Mouse (Mus musculus) gastrocnemius, postnatal 4 days (tissue): ENCODE results near the gene Bloc1s3. TPM values are rescaled to one million over a fixed set of nuclear protein-coding genes. Genes with fewer than 3 reads are reported as not detected.

Experiments used
- DNase-seq, 2 experiments: peaks; one replicate each; pipeline ENCODE4 v3.0.0; 2021 to 2022; ENCODE audit warnings: low spot score in 2 of 2, mixed read lengths in 2 of 2
- long read RNA-seq, 2 experiments: library from polyadenylated mRNA; stranded (forward); transcript quantifications; one replicate each; pipeline ENCODE4 v2.0.0; 2021
- total RNA-seq, 2 experiments: library from RNA; stranded (reverse); gene quantifications; 2 replicates each; pipeline ENCODE4 v1.2.3; 2021

Bloc1s3 gene
- total RNA-seq = 1 to 10 TPM; 1.9 to 2.3 TPM
- long read RNA-seq, experiment 1, partial matches to known transcripts = 0 of 1 reads
- long read RNA-seq, experiment 1, other reads (novel, unspliced or antisense) = 0 of 1 reads
- long read RNA-seq, experiment 2, partial matches to known transcripts = 0 of 5 reads
- long read RNA-seq, experiment 2, other reads (novel, unspliced or antisense) = 1 of 5 reads

- DNase-seq = peak; percentile 77 to 91
Observed at GRCm38 (mm10) chr7:19508150-19508923, at the start of gene Bloc1s3, which contains the start of gene Trappc6a. Gene Bloc1s3, minus strand, starts transcription at chr7:19508367. Gene Trappc6a, plus strand, starts transcription at chr7:19508395.

- DNase-seq = no peak
Observed at GRCm38 (mm10) chr7:19557086-19557485, 48.9 kb upstream of the Bloc1s3 start.

DNA sequence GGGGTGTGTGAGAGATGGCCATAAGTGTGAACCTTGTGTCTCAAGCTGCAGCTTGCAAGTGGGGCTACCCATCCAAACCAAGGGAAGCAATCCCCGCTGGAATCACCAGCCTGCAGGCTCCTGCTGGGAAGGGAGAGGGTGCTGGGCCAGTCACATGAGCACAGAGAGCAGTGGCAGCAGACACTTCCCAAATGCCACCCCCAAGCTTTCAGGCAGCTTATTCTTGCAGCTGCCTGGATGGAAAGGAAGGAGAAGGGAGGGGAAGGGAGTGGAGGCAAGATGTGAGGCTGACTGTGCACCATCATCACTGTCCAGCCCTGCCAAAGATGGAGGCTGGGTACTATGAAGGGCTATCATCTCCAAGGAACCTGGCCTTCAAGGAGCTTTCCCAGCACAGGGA, 46.0 kb upstream of the Bloc1s3 start:
- no peak for DNase-seq

DNA sequence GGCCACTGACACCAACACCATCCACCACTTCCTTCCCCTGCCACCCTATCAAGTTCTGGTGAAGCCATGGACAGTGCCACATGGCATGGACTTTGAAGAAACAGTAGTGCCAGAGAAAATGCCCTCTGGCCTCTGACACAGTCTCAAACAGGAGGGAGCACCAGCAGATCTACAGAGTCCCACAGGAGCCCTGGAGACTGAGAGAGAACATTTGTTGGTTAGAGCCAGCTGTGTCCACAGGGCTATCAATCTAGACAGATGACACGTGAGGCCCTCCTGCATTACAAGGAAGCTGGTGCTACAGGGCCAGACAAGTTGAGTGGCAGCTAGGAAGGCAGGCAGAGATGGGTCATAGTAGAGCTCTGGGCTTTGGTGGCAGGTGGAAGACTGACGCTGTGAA, 44.3 kb upstream of the Bloc1s3 start:
- DNase-seq = no peak

- DNase-seq = no peak
Observed at GRCm38 (mm10) chr7:19551634-19552033, 43.5 kb upstream of the Bloc1s3 start.

DNA sequence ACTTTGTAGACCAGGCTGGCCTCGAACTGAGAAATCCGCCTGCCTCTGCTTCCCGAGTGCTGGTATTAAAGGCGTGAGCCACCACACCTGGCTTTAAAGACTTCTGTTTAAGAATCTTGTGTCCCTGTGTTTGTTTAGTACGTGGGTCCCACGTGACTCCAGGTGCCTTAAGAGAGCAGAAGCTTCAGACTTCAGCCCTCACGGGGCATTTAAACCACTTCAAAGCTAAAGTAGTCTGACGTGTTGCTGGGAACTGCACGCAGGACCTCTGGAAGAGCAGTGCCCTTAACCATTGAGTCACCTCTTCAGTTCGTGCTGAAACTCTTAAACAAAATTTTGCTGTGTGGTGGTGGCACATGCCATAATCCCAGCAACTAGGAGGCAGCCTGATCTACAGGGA, 41.2 kb upstream of the Bloc1s3 start:
- DNase-seq = no peak

- no peak for DNase-seq
Observed at GRCm38 (mm10) chr7:19547344-19547969, 39.3 kb upstream of the Bloc1s3 start.

GRCm38 (mm10) chr7:19546007-19546406, 37.8 kb upstream of the Bloc1s3 start:
- no peak for DNase-seq

DNA sequence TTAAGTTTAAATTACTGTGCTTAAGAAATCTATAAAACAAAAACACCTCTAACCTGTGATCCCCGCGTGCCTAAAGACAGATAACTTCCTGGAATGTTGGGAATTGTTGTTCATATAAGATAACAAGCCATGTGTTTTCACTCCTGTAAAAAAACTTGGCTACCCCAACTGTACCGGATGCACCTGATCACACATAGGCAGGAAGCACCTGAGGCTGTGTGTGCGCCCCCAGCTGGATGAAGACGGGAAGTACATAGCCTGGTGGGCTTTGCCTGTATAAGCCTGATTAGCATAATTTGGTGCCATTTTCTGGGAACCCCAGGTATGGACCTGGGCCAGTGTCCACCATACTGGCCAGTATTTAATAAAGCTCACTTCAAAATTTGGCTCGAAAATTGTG, 35.4 kb upstream of the Bloc1s3 start:
- DNase-seq = no peak

DNA sequence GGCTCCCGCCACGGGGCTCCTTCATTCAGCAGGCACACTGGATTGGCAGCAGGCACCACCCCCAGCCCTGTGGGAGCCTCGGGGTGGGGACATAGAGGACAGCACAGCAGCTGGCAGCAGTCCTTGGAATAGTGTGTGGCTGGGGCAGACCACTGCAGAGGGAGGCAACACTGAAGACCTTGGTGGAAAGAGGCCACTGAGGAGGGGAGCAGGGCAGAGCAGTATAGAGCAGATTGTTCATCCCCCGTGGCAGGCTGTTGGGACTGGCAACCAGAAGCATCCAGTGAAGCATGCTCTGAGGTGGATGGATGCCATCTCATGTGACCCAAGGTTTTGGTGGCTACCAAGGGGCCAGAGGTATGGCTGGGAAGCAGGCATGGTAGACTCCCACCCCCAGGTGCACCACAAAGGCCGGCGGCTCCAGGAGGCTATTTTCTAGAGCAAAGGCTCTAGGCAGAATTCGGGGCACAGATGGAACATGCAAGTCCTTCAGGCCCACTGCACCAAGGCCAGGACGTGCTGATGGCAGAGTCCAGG, 34.1 kb upstream of the Bloc1s3 start:
- DNase-seq = no peak

DNA sequence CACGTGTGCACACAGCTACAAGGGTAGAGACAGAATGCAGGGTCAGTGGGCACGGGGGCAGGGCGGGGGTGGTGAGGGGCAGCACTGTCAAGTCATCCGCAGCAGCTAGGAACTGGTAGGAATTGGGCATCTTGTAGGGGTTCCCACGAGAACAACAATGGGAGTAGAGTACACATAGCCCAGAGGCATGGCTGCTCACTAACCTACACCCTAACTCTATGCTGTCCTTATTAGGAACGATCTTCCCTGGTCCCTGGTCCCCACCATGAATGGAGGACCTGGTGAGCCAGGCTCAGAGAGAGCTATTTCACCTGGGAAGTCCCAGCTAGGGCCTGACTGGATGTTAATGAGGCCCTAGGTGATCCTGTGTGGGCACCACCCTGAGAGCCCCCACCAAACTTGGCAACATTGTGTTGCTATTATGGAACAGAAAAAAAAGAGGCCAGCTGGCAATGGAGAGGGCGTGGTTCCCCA, 33.6 kb upstream of the Bloc1s3 start:
- no peak for DNase-seq

GRCm38 (mm10) chr7:19540771-19541566, 32.8 kb upstream of the Bloc1s3 start:
- DNase-seq = no peak

DNA sequence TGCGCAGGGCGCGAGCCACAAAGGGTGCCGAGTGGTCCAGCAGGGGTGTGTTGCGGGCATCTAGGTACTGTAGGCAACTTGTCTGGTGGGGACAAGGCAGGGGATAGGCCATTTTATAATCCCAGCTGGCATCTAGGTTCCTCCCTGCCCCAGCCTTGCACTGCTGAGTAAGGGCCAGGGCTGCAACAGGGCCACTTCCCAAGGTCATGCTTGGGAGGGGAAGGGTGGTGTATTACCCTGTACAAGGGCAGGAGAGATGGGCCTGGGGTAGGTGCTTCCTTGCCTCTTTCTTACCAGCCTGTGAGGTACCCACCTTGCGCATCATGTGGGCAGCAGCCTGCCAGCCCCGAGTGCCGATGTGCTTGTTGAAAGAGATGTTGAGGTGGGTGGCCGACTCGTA, 26.5 kb upstream of the Bloc1s3 start:
- DNase-seq = no peak

GRCm38 (mm10) chr7:19532240-19532639, 24.1 kb upstream of the Bloc1s3 start:
- DNase-seq = no peak

DNA sequence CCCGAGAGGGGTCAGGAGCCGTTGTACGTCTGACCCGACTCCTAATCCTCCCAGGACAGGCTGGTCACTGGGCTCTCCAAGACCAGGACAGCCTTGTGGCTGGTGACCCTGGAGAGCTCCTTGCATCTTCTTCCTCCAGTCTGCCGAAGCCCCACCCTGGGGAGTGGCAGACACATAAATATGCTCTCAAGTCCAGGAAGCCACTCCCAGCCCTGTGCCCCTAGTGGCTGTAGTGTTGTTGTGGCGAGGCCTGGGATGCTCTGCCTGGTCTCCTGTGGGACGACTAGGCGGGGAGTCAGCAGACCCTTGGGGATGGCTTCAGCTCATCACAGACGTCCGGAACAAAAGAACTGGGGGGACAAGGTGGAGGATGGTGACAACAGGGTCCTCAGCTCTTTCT, 22.9 kb upstream of the Bloc1s3 start:
- DNase-seq = no peak

DNA sequence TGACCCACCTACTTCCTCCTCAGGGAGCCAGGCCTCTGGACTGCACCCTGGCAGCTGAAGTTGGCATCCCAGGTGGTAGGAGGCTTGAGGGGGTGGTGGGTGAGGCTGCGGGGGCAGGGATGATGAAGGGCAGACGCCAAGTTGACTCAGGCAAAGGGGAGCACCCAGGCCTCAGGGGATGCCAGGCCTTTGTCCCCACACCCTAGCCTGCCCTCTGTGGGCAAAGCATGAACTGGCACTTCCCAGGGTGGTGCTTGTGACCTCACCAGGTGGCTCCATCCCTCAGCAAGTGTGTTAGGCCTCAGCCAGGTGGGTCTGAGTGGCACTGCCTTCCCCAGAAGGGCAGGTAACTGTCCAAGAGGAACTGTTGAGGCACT, 16.9 kb upstream of the Bloc1s3 start:
- DNase-seq = no peak

DNA sequence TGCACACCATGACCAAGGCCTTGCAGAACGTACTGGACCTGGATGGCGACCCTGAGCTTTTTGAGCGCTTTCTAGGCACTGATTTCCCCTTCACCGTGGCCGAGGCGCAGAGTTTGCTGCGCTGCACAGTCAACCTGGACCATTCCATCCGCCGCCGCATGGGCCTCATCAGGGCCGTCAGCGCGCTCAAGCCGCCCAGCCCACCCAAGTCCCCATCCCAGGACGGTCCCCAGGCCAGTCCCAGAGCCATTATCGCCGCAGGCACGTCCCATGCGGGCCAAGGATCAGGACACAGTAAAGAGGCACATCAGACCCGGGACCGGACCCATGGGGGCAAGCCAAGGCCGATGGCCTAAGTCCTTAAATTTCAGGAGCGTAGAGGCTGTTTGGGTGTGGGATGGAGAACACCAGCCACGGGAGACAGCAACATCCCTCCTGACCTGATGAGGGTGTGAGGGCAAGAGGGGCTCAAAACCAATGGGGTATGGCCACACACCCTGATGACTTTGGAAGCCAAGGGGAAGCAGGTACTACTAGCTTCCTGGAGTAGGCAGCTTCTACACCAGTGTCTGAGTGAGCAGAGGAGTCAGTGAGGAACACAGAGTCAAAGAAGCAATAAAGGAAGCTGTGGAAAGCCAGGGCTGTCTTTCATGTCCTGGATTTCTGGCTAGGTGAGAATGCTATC, 16.4 kb upstream of the Bloc1s3 start:
- DNase-seq = no peak

DNA sequence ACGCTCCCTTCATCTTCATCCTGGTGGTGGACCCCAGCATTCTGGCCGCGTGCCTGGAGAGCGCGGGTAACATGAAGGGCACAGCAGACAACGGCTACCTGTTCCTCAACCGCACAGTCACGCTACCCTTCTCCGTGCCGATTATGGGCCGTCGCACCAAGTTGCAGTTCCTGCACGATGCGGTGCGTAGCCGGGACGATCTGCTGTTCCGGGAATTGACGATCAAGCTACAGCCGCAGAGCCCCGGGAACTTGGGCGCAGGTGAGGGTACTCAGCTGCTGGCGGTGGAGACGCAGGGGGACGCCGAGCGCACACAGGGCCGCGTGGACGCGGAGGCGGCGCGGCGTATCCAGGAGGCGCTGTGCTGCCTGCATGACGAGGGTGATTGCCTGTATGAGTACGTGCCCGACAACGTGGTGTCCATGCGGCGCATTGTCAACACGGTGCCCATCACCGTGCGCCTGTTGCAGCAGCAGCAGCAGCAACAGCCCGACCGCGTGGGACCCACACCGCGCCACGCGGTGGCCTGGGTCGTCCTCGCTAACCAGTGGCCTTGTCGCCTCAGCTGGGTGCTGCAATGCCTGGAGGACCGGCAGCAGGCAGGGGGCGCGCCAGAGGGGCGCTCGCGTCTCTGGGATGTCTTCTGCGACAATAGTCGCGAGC, 15.7 kb upstream of the Bloc1s3 start:
- DNase-seq = peak in 1 of 2 experiments; percentile 60

GRCm38 (mm10) chr7:19523017-19523756, 15.0 kb upstream of the Bloc1s3 start:
- DNase-seq = no peak
